Mouse (Mus musculus): ENCODE data around the gene Ovol3.
A peak's percentile ranks its signal among the peaks of the same experiment; 100 is the strongest.
"Not testable (repeated sequence)": the region's sequence is repeated elsewhere in the genome, so short reads cannot be mapped to it uniquely, and the experiment has no call there.

Gene Ovol3

GRCm38 (mm10) chr7:30235625-30236024 is at the start of gene Ovol3:
Ovol3 (minus strand) TSS chr7:30235725.
- no peak for DNase-seq (ENCODE audit: low spot score in 2 of 2)

GRCm38 (mm10) chr7:30282740-30283139 is 47.2 kb upstream of the Ovol3 start:
- no peak for DNase-seq (ENCODE audit: low spot score in 2 of 2)

- no peak for DNase-seq (ENCODE audit: low spot score in 2 of 2)
These were observed 46.0 kb upstream of the Ovol3 start for GRCm38 (mm10) chr7:30281522-30281921.

GRCm38 (mm10) chr7:30280670-30281138 is 45.2 kb upstream of the Ovol3 start:
- peak; percentile 81 to 87 for DNase-seq (ENCODE audit: low spot score in 2 of 2)

- DNase-seq (ENCODE audit: low spot score in 2 of 2), result peak; percentile 88 to 92
These were observed 44.6 kb upstream of the Ovol3 start, which contains the start of the genes Thap8 and Wdr62 for GRCm38 (mm10) chr7:30279951-30280669. Thap8 (plus strand) TSS chr7:30280094. Wdr62 (minus strand) TSS chr7:30280419.

- no peak for DNase-seq (ENCODE audit: low spot score in 2 of 2)
These were observed 44.0 kb upstream of the Ovol3 start for GRCm38 (mm10) chr7:30279536-30279935.

- no peak for DNase-seq (ENCODE audit: low spot score in 2 of 2)
These were observed 43.4 kb upstream of the Ovol3 start for GRCm38 (mm10) chr7:30278911-30279310.

- DNase-seq (ENCODE audit: low spot score in 2 of 2), result no peak
These were observed 38.9 kb upstream of the Ovol3 start for GRCm38 (mm10) chr7:30274383-30274782.

- DNase-seq (ENCODE audit: low spot score in 2 of 2), result no peak
These were observed 34.1 kb upstream of the Ovol3 start for GRCm38 (mm10) chr7:30269641-30270040.

- no peak for DNase-seq (ENCODE audit: low spot score in 2 of 2)
These were observed 31.3 kb upstream of the Ovol3 start for GRCm38 (mm10) chr7:30266780-30267179.

- no peak for DNase-seq (ENCODE audit: low spot score in 2 of 2)
These were observed 30.4 kb upstream of the Ovol3 start for GRCm38 (mm10) chr7:30265935-30266334.

GRCm38 (mm10) chr7:30265531-30265930 is 30.0 kb upstream of the Ovol3 start:
- DNase-seq (ENCODE audit: low spot score in 2 of 2), result no peak

- DNase-seq (ENCODE audit: low spot score in 2 of 2), result no peak
These were observed 29.5 kb upstream of the Ovol3 start for GRCm38 (mm10) chr7:30265041-30265440.

- no peak for DNase-seq (ENCODE audit: low spot score in 2 of 2)
These were observed 16.7 kb upstream of the Ovol3 start for GRCm38 (mm10) chr7:30251956-30252954.

- not testable (repeated sequence) for DNase-seq (ENCODE audit: low spot score in 2 of 2)
These were observed 1.8 kb upstream of the Ovol3 start for GRCm38 (mm10) chr7:30237374-30237773.

GRCm38 (mm10) chr7:30235091-30235490 is 434 bp downstream of the Ovol3 start:
- no peak for DNase-seq (ENCODE audit: low spot score in 2 of 2)

GRCm38 (mm10) chr7:30234276-30234858 is 1.2 kb downstream of the Ovol3 start:
- DNase-seq (ENCODE audit: low spot score in 2 of 2), result no peak

- DNase-seq (ENCODE audit: low spot score in 2 of 2), result peak in 1 of 2 experiments; percentile 13
These were observed 2.1 kb downstream of the Ovol3 start for GRCm38 (mm10) chr7:30233387-30233786.

GRCm38 (mm10) chr7:30232631-30233148 is 2.8 kb downstream of the Ovol3 start:
- peak in 1 of 2 experiments; percentile 28 for DNase-seq (ENCODE audit: low spot score in 2 of 2)

- peak; percentile 98 to 99 for DNase-seq (ENCODE audit: low spot score in 2 of 2)
These were observed 3.7 kb downstream of the Ovol3 start, which contains the start of the genes Polr2i and Tbcb for GRCm38 (mm10) chr7:30231669-30232454. Polr2i (plus strand) TSS chr7:30231948. Tbcb (minus strand) TSS chr7:30232272.

- DNase-seq (ENCODE audit: low spot score in 2 of 2), result peak in 1 of 2 experiments; percentile 5
These were observed 4.2 kb downstream of the Ovol3 start for GRCm38 (mm10) chr7:30231328-30231668.

All from frontal cortex, postnatal 36 days (tissue).